ENCODE assay signal across 1 mouse cellular context in the genomic region with DNA sequence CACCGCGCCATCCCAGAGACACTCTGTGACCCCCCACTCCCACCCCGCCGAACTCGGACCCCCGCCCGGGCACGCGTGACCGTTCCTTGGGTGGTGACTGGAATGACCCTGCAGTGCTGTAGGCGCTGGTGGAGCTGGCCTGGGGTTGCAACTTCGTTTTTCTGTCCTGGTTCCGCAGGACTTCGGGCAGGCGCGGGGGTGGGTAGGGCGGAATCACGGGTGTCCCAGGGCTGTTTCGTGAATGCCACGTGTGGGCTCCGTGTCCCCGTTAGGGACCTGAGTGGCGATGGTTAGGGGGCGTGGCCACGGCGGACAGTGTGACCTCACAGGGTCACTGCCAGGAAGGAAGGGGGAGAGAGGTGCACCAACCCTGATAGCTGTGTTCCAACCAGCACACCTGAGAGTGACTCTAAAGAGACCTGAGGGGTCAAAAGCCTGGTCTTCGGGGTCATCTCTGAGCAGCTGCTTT.
TF ChIP-seq lines count a peak whose summit lies in the region.

No protein-coding gene starts in this region.

TF ChIP-seq in CH12.LX, 34 proteins besides CTCF, POLR2A, EP300 and RAD21:
- TF ChIP-seq CHD2 (IDR thresholded peaks at IDR 0.05; ENCODE audit: low read length) (no peak), MXI1 (IDR thresholded peaks at IDR 0.05; ENCODE audit: low read depth, low read length) (0 out of 2 replicates have a peak, but pooled peaks have one; percentile 11)
